Mouse (Mus musculus) heart, postnatal 0 days (tissue): ENCODE measurements around the gene Gata2. TPM values are rescaled to one million over a fixed set of nuclear protein-coding genes. Genes with fewer than 3 reads are reported as not detected.

Experiments
- ATAC-seq: fragments of 200-750 bp; cut with Nextera tagmentation; 2 replicates; pipeline ENCODE4 v1.8.0; 2017; ENCODE audit warnings: low read depth, moderate number of reproducible peaks, moderate library complexity; ENCODE audit not compliant: insufficient read depth
- DNase-seq: peaks from one replicate; pipeline ENCODE4 v3.0.0-alpha.2; 2016; ENCODE audit warnings: low spot score
- H3K27ac ChIP-seq: fragments of 300-500 bp; sonication (generic); 2 replicates; pipeline ENCODE4 v1.5.1; 2014; ENCODE audit warnings: low read depth, mild to moderate bottlenecking
- H3K27me3 ChIP-seq: fragments of 300-500 bp; sonication (generic); 2 replicates; pipeline ENCODE4 v1.6.1; 2014; ENCODE audit warnings: low read length, mixed read lengths; ENCODE audit not compliant: control insufficient read depth, insufficient read depth
- H3K36me3 ChIP-seq: fragments of 300-500 bp; sonication (generic); replicated peaks from 2 replicates; pipeline ENCODE4 v1.6.1; 2014; ENCODE audit warnings: low read length, mixed read lengths; ENCODE audit not compliant: control insufficient read depth, insufficient read depth
- H3K4me1 ChIP-seq: fragments of 300-500 bp; sonication (generic); 2 replicates; pipeline ENCODE4 v1.6.1; 2014; ENCODE audit warnings: antibody characterized with exemption; ENCODE audit not compliant: control insufficient read depth, insufficient read depth
- H3K4me2 ChIP-seq: fragments of 300-500 bp; sonication (generic); 2 replicates; pipeline ENCODE4 v1.6.1; 2014; ENCODE audit warnings: low read depth, mild to moderate bottlenecking, low read length, moderate library complexity
- H3K4me3 ChIP-seq: fragments of 300-500 bp; sonication (generic); 2 replicates; pipeline ENCODE4 v1.5.1; 2014; ENCODE audit warnings: low read depth, low read length
- H3K9ac ChIP-seq: fragments of 300-500 bp; sonication (generic); replicated peaks from 2 replicates; pipeline ENCODE4 v1.6.1; 2014; ENCODE audit warnings: low read depth, low read length, mixed read lengths
- H3K9me3 ChIP-seq: fragments of 300-500 bp; sonication (generic); replicated peaks from 2 replicates; pipeline ENCODE4 v1.6.1; 2016; ENCODE audit warnings: low read length; ENCODE audit not compliant: control insufficient read depth
- CTCF ChIP-seq: IDR thresholded peaks from 2 replicates; pipeline ENCODE4 v1.5.1; 2016; ENCODE audit warnings: antibody characterized with exemption, control low read depth, low read depth
- EP300 ChIP-seq: IDR thresholded peaks from 2 replicates; pipeline ENCODE4 v1.6.1; 2016; ENCODE audit warnings: antibody characterized with exemption, low read depth
- whole genome bisulfite sequencing: fragments of 180-500 bp; shearing (Covaris S2); extraction: QIAGEN DNeasy Blood & Tissue Kit; methylation state at CpG from one replicate; pipeline ENCODE4 v1.1.7; 2014; 5-methylcytosine and 5-hydroxymethylcytosine counted together
- polyA plus RNA-seq: library from polyadenylated mRNA; unstranded; fragments of >200 nt; fragmentation: Nextera tagmentation; extraction: Ambion mirVana; gene quantifications from 2 replicates; pipeline ENCODE4 v1.2.1, GENCODE M21; 2015
- total RNA-seq: library from RNA; depleted of rRNA; stranded (reverse); fragments of >200 nt; gene quantifications from 2 replicates; pipeline ENCODE4 v1.2.3, GENCODE M21; 2014; ENCODE audit warnings: low replicate concordance

Gene Gata2
- total and polyA plus RNA-seq, 2 experiments from 2014 or later: 16.0 to 17.7 TPM

- no peak overlapping the region for H3K9ac ChIP-seq
- H3K4me3 ChIP-seq: no peak overlapping the region
- ATAC-seq (no peak), DNase-seq (no peak)
- H3K27ac ChIP-seq: no peak overlapping the region
- 77% methylated on average over 12 of the region's 12 CpGs for WGBS
- peaks cover 34% of the 10 kb centered on the region for H3K27me3 ChIP-seq
- no peaks in the 10 kb centered on the region for H3K36me3 ChIP-seq
- no peaks in the 10 kb centered on the region for H3K9me3 ChIP-seq
- no peak for TF ChIP-seq EP300
- TF ChIP-seq CTCF: no peak
- no peak overlapping the region for H3K4me2 ChIP-seq
- no peaks in the 10 kb centered on the region for H3K4me1 ChIP-seq
Observed at GRCm38 (mm10) chr6:88229221-88229620, 35.5 kb downstream of the Gata2 start.

GRCm38 (mm10) chr6:88231821-88232220, 38.1 kb downstream of the Gata2 start:
- H3K4me2 ChIP-seq: no peak overlapping the region

GRCm38 (mm10) chr6:88232221-88232620, 38.5 kb downstream of the Gata2 start:
- no peaks in the 10 kb centered on the region for H3K9me3 ChIP-seq
- 72% methylated on average over 6 of the region's 6 CpGs for WGBS
- no peak overlapping the region for H3K4me3 ChIP-seq
- no peak for ATAC-seq
- peaks cover 41% of the 10 kb centered on the region for H3K27me3 ChIP-seq
- H3K9ac ChIP-seq: no peak overlapping the region
- 0 out of 2 replicates have a peak, but pooled peaks cover 5% of the 10 kb centered on the region for H3K4me1 ChIP-seq
- no peak overlapping the region for H3K27ac ChIP-seq
- no peak for TF ChIP-seq CTCF
- TF ChIP-seq EP300: no peak
- no peaks in the 10 kb centered on the region for H3K36me3 ChIP-seq
- no peak overlapping the region for H3K4me2 ChIP-seq
- DNase-seq: no peak

More at GRCm38 (mm10) chr6:88231821-88232220, 38.1 kb downstream of the Gata2 start:
- Histone ChIP-seq H3K9ac (no peak overlapping the region), H3K27ac (no peak overlapping the region), H3K36me3 (no peaks in the 10 kb centered on the region), H3K4me1 (0 out of 2 replicates have a peak, but pooled peaks cover 5% of the 10 kb centered on the region), H3K9me3 (no peaks in the 10 kb centered on the region), H3K4me3 (no peak overlapping the region), H3K27me3 (peaks cover 41% of the 10 kb centered on the region)
- DNase-seq (no peak), ATAC-seq (no peak)
- WGBS: 62% methylated on average over 7 of the region's 7 CpGs
- TF ChIP-seq EP300 (no peak), CTCF (no peak)

GRCm38 (mm10) chr6:88233996-88234395, 40.3 kb downstream of the Gata2 start:
- DNase-seq: no peak
- H3K27ac ChIP-seq: no peak overlapping the region
- no peak overlapping the region for H3K4me2 ChIP-seq
- WGBS: 78% methylated on average over 8 of the region's 8 CpGs
- no peak overlapping the region for H3K9ac ChIP-seq
- no peak for ATAC-seq
- 0 out of 2 replicates have a peak, but pooled peaks cover 5% of the 10 kb centered on the region for H3K4me1 ChIP-seq
- TF ChIP-seq CTCF (no peak), EP300 (no peak)
- peaks cover 45% of the 10 kb centered on the region for H3K27me3 ChIP-seq
- no peaks in the 10 kb centered on the region for H3K36me3 ChIP-seq
- no peak overlapping the region for H3K4me3 ChIP-seq
- no peaks in the 10 kb centered on the region for H3K9me3 ChIP-seq

- no peak overlapping the region for H3K4me3 ChIP-seq
- no peak overlapping the region for H3K4me2 ChIP-seq
- H3K9me3 ChIP-seq: no peaks in the 10 kb centered on the region
- H3K9ac ChIP-seq: no peak overlapping the region
- no peaks in the 10 kb centered on the region for H3K36me3 ChIP-seq
- 0 out of 2 replicates have a peak, but pooled peaks cover 5% of the 10 kb centered on the region for H3K4me1 ChIP-seq
- 40% methylated on average over 8 of the region's 8 CpGs for WGBS
- DNase-seq (no peak), ATAC-seq (no peak)
- TF ChIP-seq EP300 (no peak), CTCF (no peak)
- H3K27ac ChIP-seq: no peak overlapping the region
- H3K27me3 ChIP-seq: peaks cover 42% of the 10 kb centered on the region
Observed at GRCm38 (mm10) chr6:88235461-88235860, 41.8 kb downstream of the Gata2 start.

GRCm38 (mm10) chr6:88235983-88236382, 42.3 kb downstream of the Gata2 start:
- Histone ChIP-seq H3K9ac (no peak overlapping the region), H3K36me3 (no peaks in the 10 kb centered on the region), H3K4me1 (0 out of 2 replicates have a peak, but pooled peaks cover 5% of the 10 kb centered on the region), H3K4me2 (peak overlapping the region; percentile 25; the same call in 1 of the 2 replicates), H3K4me3 (no peak overlapping the region), H3K9me3 (no peaks in the 10 kb centered on the region), H3K27ac (no peak overlapping the region), H3K27me3 (peaks cover 38% of the 10 kb centered on the region)
- TF ChIP-seq EP300 (no peak), CTCF (no peak)
- ATAC-seq (no peak; the same call in 1 of the 2 replicates), DNase-seq (no peak)
- 6% methylated on average over 17 of the region's 17 CpGs for WGBS
